Mouse (Mus musculus) liver, embryonic 14.5 days (tissue): ENCODE results near the gene Ric8b. TPM values are rescaled to one million over a fixed set of nuclear protein-coding genes. Genes with fewer than 3 reads are reported as not detected.

Source experiments
- ATAC-seq: fragments of 200-750 bp; cut with Nextera tagmentation; 2 replicates; pipeline ENCODE4 v1.8.0; 2017; ENCODE audit warnings: moderate number of reproducible peaks, mild to moderate bottlenecking, moderate library complexity; ENCODE audit not compliant: insufficient read depth
- DNase-seq, 3 experiments: peaks; one replicate each; pipeline ENCODE4 v3.0.0-alpha.2; 2012 to 2013; ENCODE audit warnings: low read depth in 3 of 3, low spot score in 3 of 3
- H3K27ac ChIP-seq: fragments of 300-500 bp; sonication (generic); 2 replicates; pipeline ENCODE4 v1.5.1; 2014; ENCODE audit warnings: moderate library complexity, mild to moderate bottlenecking, control low read depth, inconsistent platforms
- H3K27me3 ChIP-seq: fragments of 300-500 bp; sonication (generic); 2 replicates; pipeline ENCODE4 v1.6.1; 2014; ENCODE audit warnings: mild to moderate bottlenecking, low read length, moderate library complexity; ENCODE audit not compliant: control insufficient read depth, insufficient read depth
- H3K36me3 ChIP-seq: fragments of 300-500 bp; sonication (generic); replicated peaks from 2 replicates; pipeline ENCODE4 v1.6.1; 2014; ENCODE audit warnings: low read depth; ENCODE audit not compliant: control insufficient read depth, insufficient read depth
- H3K4me1 ChIP-seq, 2 experiments: fragments of 200-500 bp in 1 of 2; fragments of 300-500 bp in 1 of 2; sonication (generic) in 1 of 2; replicated peaks; 2 replicates each; pipeline ENCODE4 v1.6.1; 2012 to 2014; ENCODE audit warnings: antibody characterized with exemption in 1 of 2, inconsistent platforms in 1 of 2, low read length in 1 of 2; ENCODE audit not compliant: control insufficient read depth in 2 of 2, insufficient read depth in 2 of 2
- H3K4me2 ChIP-seq: fragments of 300-500 bp; sonication (generic); 2 replicates; pipeline ENCODE4 v1.6.1; 2014; ENCODE audit warnings: low read depth, mild to moderate bottlenecking, control low read depth, moderate library complexity
- H3K4me3 ChIP-seq, 2 experiments: fragments of 200-500 bp in 1 of 2; fragments of 300-500 bp in 1 of 2; sonication (generic) in 1 of 2; 2 replicates each; pipeline ENCODE4 v1.5.1; 2012 to 2014; ENCODE audit warnings: low read depth in 2 of 2, low read length in 2 of 2, mild to moderate bottlenecking in 2 of 2, control low read depth in 1 of 2, inconsistent platforms in 1 of 2, moderate library complexity in 1 of 2; ENCODE audit not compliant: insufficient read depth in 1 of 2
- H3K9ac ChIP-seq: fragments of 300-500 bp; sonication (generic); replicated peaks from 2 replicates; pipeline ENCODE4 v1.6.1; 2014; ENCODE audit warnings: mild to moderate bottlenecking, control low read depth, moderate library complexity
- H3K9me3 ChIP-seq: fragments of 300-500 bp; sonication (generic); 2 replicates; pipeline ENCODE4 v1.6.1; 2016; ENCODE audit warnings: low read length, mixed read lengths; ENCODE audit not compliant: control insufficient read depth
- CTCF ChIP-seq: IDR thresholded peaks from 2 replicates; pipeline ENCODE4 v1.5.1; 2016; ENCODE audit warnings: antibody characterized with exemption, low read depth, control low read depth
- EP300 ChIP-seq: IDR thresholded peaks from 2 replicates; pipeline ENCODE4 v1.6.1; 2016; ENCODE audit warnings: antibody characterized with exemption, low read depth
- WGBS: fragments of 180-500 bp; shearing (Covaris S2); extraction: QIAGEN DNeasy Blood & Tissue Kit; methylation state at CpG from one replicate; pipeline ENCODE4 v1.1.7; 2014; ENCODE audit not compliant: insufficient replicate concordance; 5-methylcytosine and 5-hydroxymethylcytosine counted together
- polyA plus RNA-seq, 2 experiments: library from polyadenylated mRNA; depleted of rRNA in 1 of 2; stranded (reverse) in 1 of 2; unstranded in 1 of 2; fragments of >200 nt; fragmentation: Nextera tagmentation in 1 of 2; extraction: Ambion mirVana in 1 of 2; gene quantifications; 2 replicates each; pipeline versions ENCODE4 v1.2.1 to v1.2.3; 2012 to 2014

The Ric8b gene
- polyA plus RNA-seq, 2 experiments = 2.6 to 4.5 TPM

DNA sequence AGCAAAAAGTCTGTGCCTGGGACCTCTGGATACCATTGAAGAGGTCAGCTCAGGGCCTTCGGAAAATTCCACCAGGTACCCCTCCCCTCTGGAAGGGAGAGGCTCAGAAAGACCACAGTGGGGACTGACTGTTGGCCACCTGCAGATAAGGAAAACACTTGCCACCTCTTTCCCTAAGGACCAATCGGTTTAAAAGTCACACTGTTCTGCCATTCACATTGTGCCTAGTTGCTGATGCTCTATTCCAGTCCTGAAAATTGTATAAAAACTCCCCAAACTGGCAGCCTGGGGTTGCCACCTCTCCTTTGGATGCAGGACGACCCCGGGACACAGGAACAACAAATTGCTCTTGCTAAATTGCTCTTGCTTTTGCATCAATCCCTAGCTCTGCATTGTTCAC, 135.0 kb downstream of the Ric8b start:
- Histone ChIP-seq H3K27ac (no peak overlapping the region), H3K9ac (no peak overlapping the region), H3K27me3 (no peaks in the 10 kb centered on the region), H3K4me2 (no peak overlapping the region), H3K4me1 (no peaks in the 10 kb centered on the region), H3K4me3 (no peak overlapping the region), H3K9me3 (no peaks in the 10 kb centered on the region), H3K36me3 (no peaks in the 10 kb centered on the region)
- no peak for DNase-seq
- WGBS = 34% methylated on average over 4 of the region's 4 CpGs
- no peak for ATAC-seq
- TF ChIP-seq EP300 = no peak
- no peak for TF ChIP-seq CTCF

GRCm38 (mm10) chr10:85054876-85055275, 137.5 kb downstream of the Ric8b start:
- H3K4me1 ChIP-seq = no peaks in the 10 kb centered on the region
- TF ChIP-seq CTCF = no peak
- no peak for TF ChIP-seq EP300
- DNase-seq = no peak

More at GRCm38 (mm10) chr10:85054876-85055275, 137.5 kb downstream of the Ric8b start:
- Histone ChIP-seq H3K27me3 (no peaks in the 10 kb centered on the region), H3K4me3 (no peak overlapping the region), H3K36me3 (no peaks in the 10 kb centered on the region), H3K4me2 (no peak overlapping the region), H3K9me3 (no peaks in the 10 kb centered on the region), H3K9ac (no peak overlapping the region), H3K27ac (no peak overlapping the region)
- ATAC-seq = no peak
- 70% methylated on average over 2 of the region's 2 CpGs for WGBS

Other genes starting within 250 kb of the Ric8b start
- 0.04 TPM in 1 of 2 replicates, not detected in the other for gene Rfx4, start 161.6 kb upstream of the Ric8b start, polyA plus RNA-seq (2012; rRNA removed)
- not detected in 2 replicates for gene Rfx4, start 161.6 kb upstream of the Ric8b start, polyA plus RNA-seq (2014; fragmentation: Nextera tagmentation; extraction: Ambion mirVana)
- gene Fhl4, start 184.9 kb downstream of the Ric8b start, polyA plus RNA-seq (2012; rRNA removed) = 0.15 and 0.16 TPM in 2 replicates
- gene Fhl4, start 184.9 kb downstream of the Ric8b start, polyA plus RNA-seq (2014; fragmentation: Nextera tagmentation; extraction: Ambion mirVana) = 0.34 and 0.43 TPM in 2 replicates
- 2.3 and 3.7 TPM in 2 replicates for gene Tmem263, start 185.0 kb downstream of the Ric8b start, polyA plus RNA-seq (2012; rRNA removed)
- 10.9 and 11.1 TPM in 2 replicates for gene Tmem263, start 185.0 kb downstream of the Ric8b start, polyA plus RNA-seq (2014; fragmentation: Nextera tagmentation; extraction: Ambion mirVana)
- 2.5 and 4.4 TPM in 2 replicates for gene Mterf2, start 210.4 kb downstream of the Ric8b start, polyA plus RNA-seq (2012; rRNA removed)
- gene Mterf2, start 210.4 kb downstream of the Ric8b start, polyA plus RNA-seq (2014; fragmentation: Nextera tagmentation; extraction: Ambion mirVana) = 5.2 and 6.4 TPM in 2 replicates